Mouse (Mus musculus): Measurements from ENCODE around the gene Olfr518. TPM values are rescaled to one million over a fixed set of nuclear protein-coding genes. Genes with fewer than 3 reads are reported as not detected.

Olfr518 gene
- under 1 TPM; 0.24 to 0.43 TPM for polyA plus RNA-seq (2017; shearing (Covaris generic))

DNA sequence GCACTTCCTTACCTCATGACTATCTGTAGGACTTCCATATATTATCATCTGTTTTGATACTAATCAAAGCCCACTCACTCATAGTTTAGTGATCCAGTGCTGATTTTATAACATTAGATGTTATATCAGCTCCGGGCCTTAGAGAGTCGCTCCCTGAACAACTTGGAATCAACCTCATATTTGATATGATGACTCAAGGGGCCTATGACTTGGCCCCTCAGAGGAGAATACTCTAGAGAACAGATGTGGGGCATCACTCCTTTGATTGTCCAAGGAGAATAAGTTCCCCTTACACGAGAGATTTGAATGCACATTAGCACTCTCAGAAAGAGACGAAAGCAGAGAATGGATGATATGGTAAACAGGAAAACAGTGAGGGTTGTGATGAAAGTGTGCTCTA, at the start of gene Olfr518:
TSS of gene Olfr518 (minus strand) at position 101 of the 400 bp plus-strand sequence.

GRCm38 (mm10) chr7:108933794-108934731, 49.3 kb upstream of the Olfr518 start, which contains the start of gene Eif3f:
TSS of gene Eif3f (plus strand) at chr7:108934417.

DNA sequence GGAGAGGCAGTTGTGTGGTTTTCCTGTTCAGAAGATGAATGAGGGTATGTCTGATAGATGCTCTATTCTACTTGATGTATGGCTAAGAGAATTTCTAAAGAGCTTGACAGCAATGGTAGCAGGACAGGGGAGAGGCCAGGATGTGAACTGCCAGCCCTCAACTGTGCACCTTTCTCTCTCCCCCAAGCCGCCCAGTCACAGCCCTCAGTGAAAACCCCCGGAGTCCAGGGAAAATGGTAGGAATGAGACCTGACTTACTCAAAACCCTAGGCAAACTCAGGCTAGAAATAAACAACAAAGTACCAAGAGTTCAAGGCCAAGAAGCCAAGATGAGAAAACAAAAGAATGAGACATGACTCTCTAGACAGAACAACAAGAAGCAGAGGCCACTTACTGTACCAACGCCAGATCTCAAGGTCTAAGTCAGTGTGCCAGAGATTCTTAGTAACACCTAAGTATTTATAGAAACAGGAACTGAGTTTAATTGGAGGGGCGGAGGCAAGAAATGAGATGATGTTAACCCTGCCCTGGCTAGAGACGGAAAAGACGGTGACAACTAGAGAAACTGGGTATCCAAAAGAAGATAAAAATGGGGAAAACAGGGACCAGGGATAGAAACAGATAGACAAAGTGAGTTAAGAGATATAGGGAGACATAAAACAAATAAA, 45.1 kb upstream of the Olfr518 start, which contains the start of gene Nlrp10:
TSS of gene Nlrp10 (minus strand) at position 453 of the 668 bp plus-strand sequence.

DNA sequence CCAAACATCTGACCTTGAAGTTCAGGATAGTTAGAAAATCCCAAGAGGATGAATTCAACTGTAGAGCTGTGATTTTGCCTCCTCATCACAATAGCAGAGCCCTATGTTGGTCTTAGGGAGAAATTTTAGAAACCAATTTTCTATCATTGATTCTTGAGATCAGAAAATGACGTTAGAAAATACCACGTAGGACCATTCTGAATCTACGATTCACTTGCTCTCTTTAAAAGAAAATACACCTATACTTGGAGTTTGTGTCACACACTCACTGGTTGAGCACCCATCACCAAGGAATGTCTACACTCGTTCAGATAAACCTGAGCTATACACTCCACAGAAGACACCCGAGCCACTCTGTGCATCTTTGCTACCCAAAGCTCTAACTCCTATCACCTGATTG, 9.5 kb upstream of the Olfr518 start, which contains the start of gene Olfr519:
TSS of gene Olfr519 (minus strand) at position 101 of the 400 bp plus-strand sequence.

GRCm38 (mm10) chr7:108872279-108872678, 12.5 kb downstream of the Olfr518 start, which contains the start of gene Olfr517:
TSS of gene Olfr517 (minus strand) at chr7:108872379.

GRCm38 (mm10) chr7:108850429-108850828, 34.4 kb downstream of the Olfr518 start, which contains the start of gene Olfr516:
TSS of gene Olfr516 (minus strand) at chr7:108850529.

Other genes with a start within 250 kb of the Olfr518 start
- under 1 TPM in 1 of 2 experiments, not detected in 1; 0.09 TPM for gene Olfr509, start 233.1 kb downstream of the Olfr518 start, polyA plus RNA-seq (2017; shearing (Covaris generic))
- gene Olfr510, start 218.6 kb downstream of the Olfr518 start, polyA plus RNA-seq (2017; shearing (Covaris generic)): not detected
- gene Olfr512, start 171.7 kb downstream of the Olfr518 start, polyA plus RNA-seq (2017; shearing (Covaris generic)): not detected
- gene Olfr513, start 134.0 kb downstream of the Olfr518 start, polyA plus RNA-seq (2017; shearing (Covaris generic)): under 1 TPM in 1 of 2 experiments, not detected in 1; 0.18 TPM
- gene Olfr514, start 59.0 kb downstream of the Olfr518 start, polyA plus RNA-seq (2017; shearing (Covaris generic)): not detected
- gene Olfr516, start 34.5 kb downstream of the Olfr518 start, polyA plus RNA-seq (2017; shearing (Covaris generic)): not detected
- gene Olfr517, start 12.6 kb downstream of the Olfr518 start, polyA plus RNA-seq (2017; shearing (Covaris generic)): not detected
- gene Olfr519, start 9.4 kb upstream of the Olfr518 start, polyA plus RNA-seq (2017; shearing (Covaris generic)): not detected
- under 1 TPM in 1 of 2 experiments, not detected in 1; 0.19 TPM for gene Nlrp10, start 45.2 kb upstream of the Olfr518 start, polyA plus RNA-seq (2017; shearing (Covaris generic))
- gene Eif3f, start 49.4 kb upstream of the Olfr518 start, polyA plus RNA-seq (2017; shearing (Covaris generic)): 100 to 1,000 TPM; 128 to 134 TPM
- gene Tub, start 65.3 kb upstream of the Olfr518 start, polyA plus RNA-seq (2017; shearing (Covaris generic)): 1 to 10 TPM; 1.3 to 2.2 TPM
- 1 to 10 TPM in 1 of 2 experiments, under 1 TPM in 1; 0.89 to 3.2 TPM for gene Ric3, start 198.3 kb upstream of the Olfr518 start, polyA plus RNA-seq (2017; shearing (Covaris generic))

All from inflammation-experienced regulatory T-cells (primary cell).